Mouse (Mus musculus) heart, postnatal 14 days (tissue): ENCODE results near the gene Nup188. TPM values are rescaled to one million over a fixed set of nuclear protein-coding genes. Genes with fewer than 3 reads are reported as not detected.

Experiments
- DNase-seq, 2 experiments: peaks; one replicate each; pipeline ENCODE4 v3.0.0; 2021 to 2022
- intact Hi-C: fragments of 180-260 bp; cut with DNase I; formaldehyde crosslinking; loops from one replicate; pipeline ENCODE4 v1.15.1; 2025
- total RNA-seq, 2 experiments: library from RNA; stranded (reverse); gene quantifications; 2 replicates each; pipeline ENCODE4 v1.2.3; 2021

The Nup188 gene
- total RNA-seq, 2 experiments from 2014 or later: 20.9 to 22.1 TPM

GRCm38 (mm10) chr2:30270134-30270533, 16.1 kb upstream of the Nup188 start:
- intact Hi-C loops: loop anchor here (1.0 to 2.0 kb wide), 3 partner anchors 33 to 141 kb away; partner anchors contain the start of genes Kyat1 and Lrrc8a
- DNase-seq: peak; percentile 69 to 80

- no peak for DNase-seq
- intact Hi-C loops: no loop called here
These were observed 5.5 kb upstream of the Nup188 start, which contains the start of gene Gm28038 for GRCm38 (mm10) chr2:30280743-30281142. TSS of gene Gm28038 (plus strand) at chr2:30281043.

GRCm38 (mm10) chr2:30281651-30282050, 4.5 kb upstream of the Nup188 start:
- no peak for DNase-seq
- intact Hi-C loops: no loop called here

- intact Hi-C loops: no loop called here
These were observed 3.0 kb upstream of the Nup188 start for GRCm38 (mm10) chr2:30283193-30283592.

GRCm38 (mm10) chr2:30285004-30285403, 1.2 kb upstream of the Nup188 start:
- DNase-seq: no peak
- intact Hi-C loops: no loop called here

More at GRCm38 (mm10) chr2:30283193-30283592, 3.0 kb upstream of the Nup188 start:
- no peak for DNase-seq

GRCm38 (mm10) chr2:30285416-30286181, 598 bp upstream of the Nup188 start:
- intact Hi-C loops: no loop called here
- peak; percentile 16 to 23 for DNase-seq

GRCm38 (mm10) chr2:30287027-30287373, 803 bp downstream of the Nup188 start:
- DNase-seq: no peak
- intact Hi-C loops: no loop called here

- DNase-seq: peak in 1 of 2 experiments; percentile 10
- intact Hi-C loops: no loop called here
These were observed 13.3 kb downstream of the Nup188 start for GRCm38 (mm10) chr2:30299525-30299924.

GRCm38 (mm10) chr2:30299966-30300365, 13.8 kb downstream of the Nup188 start:
- DNase-seq: no peak
- intact Hi-C loops: no loop called here

- intact Hi-C loops: no loop called here
- no peak for DNase-seq
These were observed 19.9 kb downstream of the Nup188 start for GRCm38 (mm10) chr2:30306087-30306486.

GRCm38 (mm10) chr2:30309351-30309750, 23.2 kb downstream of the Nup188 start:
- no peak for DNase-seq
- intact Hi-C loops: no loop called here

GRCm38 (mm10) chr2:30311481-30311880, 25.3 kb downstream of the Nup188 start:
- intact Hi-C loops: no loop called here
- DNase-seq: no peak

GRCm38 (mm10) chr2:30316136-30316535, 29.9 kb downstream of the Nup188 start:
- intact Hi-C loops: no loop called here
- no peak for DNase-seq

- no peak for DNase-seq
- intact Hi-C loops: no loop called here
These were observed 30.8 kb downstream of the Nup188 start for GRCm38 (mm10) chr2:30316955-30317354.

- intact Hi-C loops: no loop called here
- no peak for DNase-seq
These were observed 33.1 kb downstream of the Nup188 start for GRCm38 (mm10) chr2:30319260-30319659.

- no peak for DNase-seq
- intact Hi-C loops: no loop called here
These were observed 36.9 kb downstream of the Nup188 start for GRCm38 (mm10) chr2:30323111-30323510.

GRCm38 (mm10) chr2:30325296-30325695, 39.1 kb downstream of the Nup188 start:
- intact Hi-C loops: no loop called here
- DNase-seq: no peak

GRCm38 (mm10) chr2:30327276-30327675, 41.1 kb downstream of the Nup188 start:
- DNase-seq: no peak
- intact Hi-C loops: no loop called here

GRCm38 (mm10) chr2:30328791-30329190, 42.6 kb downstream of the Nup188 start:
- intact Hi-C loops: no loop called here
- no peak for DNase-seq

GRCm38 (mm10) chr2:30335324-30335723, 49.1 kb downstream of the Nup188 start:
- intact Hi-C loops: no loop called here

GRCm38 (mm10) chr2:30336174-30336915, 50.1 kb downstream of the Nup188 start:
- no peak for DNase-seq
- intact Hi-C loops: no loop called here

More at GRCm38 (mm10) chr2:30335324-30335723, 49.1 kb downstream of the Nup188 start:
- DNase-seq: no peak

GRCm38 (mm10) chr2:30337179-30337578, 51.0 kb downstream of the Nup188 start:
- intact Hi-C loops: no loop called here
- DNase-seq: no peak
